Mouse (Mus musculus): ENCODE measurements around the gene Olfr437.

DNA sequence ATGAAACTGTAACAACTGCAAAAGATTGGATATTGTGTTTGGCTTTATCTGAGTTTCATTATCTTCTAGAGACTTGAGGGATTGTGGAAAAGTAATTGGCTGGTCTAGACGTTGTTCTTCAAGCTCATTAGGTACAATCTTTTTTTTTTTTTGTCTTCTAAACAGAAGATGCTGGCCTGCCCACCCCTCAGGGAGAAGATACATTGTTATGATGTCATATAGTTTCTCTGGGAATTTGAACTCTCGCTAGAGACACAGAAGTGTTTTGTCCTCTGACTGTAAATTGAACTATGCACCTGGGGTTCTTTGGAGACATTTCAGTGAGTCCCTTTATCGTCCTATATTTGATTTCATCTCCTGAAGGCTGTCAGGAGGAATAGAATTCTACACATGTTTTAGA is at the start of gene Olfr437:
- TF ChIP-seq POLR2A (IDR thresholded peaks at IDR 0.05; ENCODE audit: insufficient read depth, low read depth, low read length) (no peak), CTCF (IDR thresholded peaks at IDR 0.05; ENCODE audit: insufficient read depth, low read depth, low read length) (no peak)
